Mouse (Mus musculus): ENCODE data around the gene Gm45194.

Gm45194 gene

DNA sequence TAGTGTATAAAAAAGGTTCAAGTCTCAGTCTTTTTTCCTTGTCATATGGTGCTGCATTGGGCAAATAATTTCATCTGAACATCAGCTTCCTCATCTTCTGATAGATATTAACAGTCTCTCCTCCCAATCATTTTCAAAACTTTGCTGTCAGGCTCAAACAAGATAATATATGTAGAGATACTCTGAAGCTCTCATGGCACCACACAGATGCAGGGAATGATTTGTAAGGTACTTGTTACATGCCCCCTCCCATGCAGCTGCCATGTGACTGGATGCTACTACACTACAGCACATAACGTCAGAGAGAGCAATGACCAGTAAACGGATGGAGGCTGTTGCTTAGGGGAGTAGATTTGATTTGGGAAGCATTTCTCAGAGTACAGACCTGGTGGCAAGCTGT lies at the start of gene Gm45194:
Gene Gm45194, plus strand, starts transcription at position 301 of the 400 bp plus-strand sequence.
- no peak for DNase-seq (ENCODE audit: low spot score)

DNA sequence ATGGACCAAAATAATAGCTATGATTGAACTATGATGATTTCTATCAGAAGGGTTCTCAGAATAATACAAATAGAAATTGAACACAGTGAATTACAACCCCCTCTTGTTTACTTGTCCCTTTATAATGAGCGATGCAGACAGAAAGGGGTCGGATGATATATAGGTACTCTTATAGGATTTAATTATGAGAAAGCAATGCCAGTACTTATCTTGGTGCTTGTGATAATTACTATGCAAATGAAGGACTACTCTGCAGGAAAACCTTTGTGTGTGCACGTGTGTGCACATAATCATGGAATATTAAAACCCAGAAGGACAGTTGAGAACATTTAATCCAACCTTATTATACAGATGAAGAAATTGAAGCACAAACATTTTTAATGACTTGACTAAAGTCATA lies 35.3 kb upstream of the Gm45194 start:
- DNase-seq (ENCODE audit: low spot score): no peak

DNA sequence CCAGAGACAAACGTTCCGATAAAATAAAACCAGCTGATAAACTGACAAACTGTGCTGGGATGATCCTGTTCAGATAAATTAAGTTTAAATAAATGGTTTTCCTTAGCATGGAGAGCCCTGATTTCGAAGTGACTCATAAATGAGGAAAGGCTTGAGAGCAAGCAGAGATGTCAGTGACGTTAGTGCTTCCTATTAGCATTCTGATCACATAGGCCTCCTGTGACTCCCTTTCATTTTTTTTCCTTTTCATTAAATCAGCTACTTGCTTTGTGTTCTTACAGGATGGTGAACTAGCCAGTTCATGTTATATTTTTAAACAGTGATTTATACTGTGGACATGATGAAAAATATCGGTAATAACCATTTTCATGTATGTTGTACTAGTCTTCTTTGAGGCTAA lies 9.9 kb upstream of the Gm45194 start:
- DNase-seq (ENCODE audit: low spot score): no peak

DNA sequence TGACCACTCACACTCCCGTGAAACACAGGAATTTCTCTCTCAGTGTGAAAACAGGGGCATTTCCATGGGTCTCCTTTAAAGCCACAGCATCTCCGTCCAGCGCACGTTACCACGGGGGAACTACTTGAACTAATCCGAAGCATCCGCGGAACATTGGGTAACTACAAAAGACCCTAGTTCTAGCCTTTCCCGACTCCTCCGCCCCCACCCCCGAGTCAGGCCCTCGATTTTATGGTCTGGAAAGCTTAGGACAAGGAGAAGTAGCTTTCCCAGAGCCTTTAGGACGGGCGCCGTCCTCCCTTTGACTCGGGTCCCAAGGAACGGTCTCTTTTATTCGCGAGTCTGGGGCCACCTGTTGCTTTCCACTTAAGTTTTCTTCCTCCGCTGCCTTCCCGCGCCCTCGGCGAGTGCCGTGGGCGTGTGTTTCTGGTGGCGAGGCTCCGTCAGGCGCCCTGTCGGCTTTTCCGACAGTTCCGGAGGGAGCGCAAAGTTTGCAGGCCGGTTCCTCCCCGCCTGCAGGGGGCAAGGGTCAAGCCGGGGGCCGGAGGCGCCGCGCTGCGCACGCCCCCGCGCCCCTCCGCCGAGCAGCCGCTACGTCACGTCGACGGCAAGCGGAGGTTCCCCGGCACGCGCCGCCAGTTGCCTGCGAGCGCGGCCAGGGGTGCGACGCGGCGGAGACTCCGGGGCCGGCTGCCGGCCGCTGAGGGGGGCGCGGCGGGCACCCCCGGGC lies 3.3 kb downstream of the Gm45194 start:
- no peak for DNase-seq (ENCODE audit: low spot score)

DNA sequence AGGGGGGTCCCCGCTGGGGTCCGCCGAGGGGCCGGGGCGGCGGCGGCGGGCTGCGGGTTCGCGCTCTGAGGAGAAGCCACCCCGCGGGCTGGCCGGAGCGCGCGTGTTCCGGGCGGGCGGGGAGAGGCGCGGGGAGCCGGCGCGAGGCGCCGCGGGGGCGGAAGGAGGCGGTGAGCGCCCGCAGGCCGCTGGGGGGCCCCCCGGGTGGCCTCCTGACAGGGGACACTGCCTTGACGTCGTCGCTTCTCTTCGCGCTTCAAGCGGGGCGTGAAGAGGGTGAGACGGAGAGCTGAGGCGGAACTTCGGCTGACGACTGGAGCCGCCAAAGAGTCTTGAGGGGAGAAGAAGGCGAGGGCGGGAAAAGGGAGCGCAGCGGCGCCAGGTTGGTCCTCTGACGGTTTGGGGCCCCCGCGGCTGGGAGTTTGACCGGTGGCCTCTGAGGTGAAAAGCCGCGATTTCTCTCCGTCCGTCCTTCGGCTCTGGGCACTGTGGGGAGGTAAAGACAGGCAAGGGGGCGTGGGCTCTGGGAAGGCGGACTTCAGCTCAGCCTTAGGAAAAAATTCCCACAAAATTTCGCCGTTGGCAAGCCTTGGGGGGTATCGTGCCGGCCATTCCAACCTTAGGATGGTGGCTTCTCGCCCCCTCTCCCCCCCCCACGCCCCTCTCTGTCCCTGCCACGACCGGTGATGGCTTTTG lies 4.0 kb downstream of the Gm45194 start:
- no peak for DNase-seq (ENCODE audit: low spot score)

DNA sequence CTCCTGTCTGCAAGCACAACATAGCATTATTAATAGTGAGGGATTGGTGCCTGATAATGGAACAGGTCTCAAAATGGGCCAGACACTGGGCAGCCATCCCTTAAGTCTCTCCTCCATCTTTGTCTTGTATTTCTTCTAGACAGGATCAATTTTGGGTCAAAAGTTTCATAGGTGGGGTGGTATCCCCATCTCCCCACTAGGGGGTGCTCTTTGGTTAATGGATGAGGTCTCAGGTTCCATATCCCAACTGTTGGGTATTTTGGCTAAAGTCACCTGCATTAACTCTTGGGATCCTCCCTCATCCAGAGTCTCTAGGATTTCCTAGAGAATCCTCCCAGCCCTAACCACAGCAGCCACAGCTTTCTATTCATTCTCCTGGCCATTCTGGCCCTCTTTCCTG lies 26.2 kb downstream of the Gm45194 start:
- no peak for DNase-seq (ENCODE audit: low spot score)

DNA sequence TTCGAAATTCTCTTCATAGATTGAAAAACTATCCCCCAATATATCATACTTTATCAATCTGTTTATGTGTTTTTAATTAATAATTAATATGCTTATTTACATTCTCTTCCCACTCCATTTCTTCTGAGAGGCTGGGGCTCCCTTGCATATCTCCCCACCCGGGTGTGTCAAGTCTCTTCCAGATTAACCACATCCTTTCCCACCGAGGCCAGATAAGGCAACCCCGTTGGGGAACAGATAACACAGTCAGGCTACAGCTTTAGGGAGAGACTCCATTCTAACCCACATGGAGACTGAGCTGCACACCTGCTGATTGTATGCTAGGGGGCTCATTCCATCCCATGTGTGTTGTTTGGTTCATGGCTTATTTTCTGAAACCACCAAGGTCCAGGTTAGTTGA lies 69.7 kb downstream of the Gm45194 start:
- no peak for DNase-seq (ENCODE audit: low spot score)

DNA sequence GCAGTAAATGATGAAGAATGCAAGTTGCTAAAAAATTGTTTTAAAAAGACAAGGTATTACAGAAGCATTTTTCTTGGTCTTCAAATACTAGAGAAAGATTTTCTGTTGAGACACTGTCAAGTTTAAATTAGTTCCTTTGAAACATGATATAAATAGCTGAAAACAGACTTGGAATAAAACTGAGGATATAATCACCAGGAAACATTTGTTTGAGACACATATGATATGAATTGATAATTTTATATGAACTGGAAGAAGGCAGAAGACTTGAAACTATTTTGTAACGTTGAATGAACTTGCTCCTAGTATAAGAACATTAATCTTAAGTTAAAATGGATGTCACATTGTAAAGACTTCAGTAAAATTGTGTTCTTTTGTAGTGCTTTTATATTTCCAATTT lies 108.5 kb downstream of the Gm45194 start:
- DNase-seq (ENCODE audit: low spot score): no peak

DNA sequence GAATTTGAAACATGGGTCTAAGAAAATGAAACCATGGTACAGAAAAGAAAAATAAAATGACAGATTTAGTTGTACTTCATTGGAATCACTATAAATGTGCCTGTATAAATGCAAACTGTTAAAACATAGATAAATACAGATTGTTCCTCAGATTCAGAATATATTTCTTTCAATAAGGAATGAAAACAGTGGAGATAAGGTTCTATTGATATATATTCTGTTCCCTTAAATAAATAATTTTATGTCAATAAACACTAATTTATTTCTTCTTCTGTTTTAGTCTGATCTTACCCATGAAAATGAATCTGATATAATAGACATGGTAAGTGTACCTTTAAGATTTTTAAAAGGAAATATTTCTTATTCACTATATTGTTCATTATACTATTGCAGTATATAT lies 119.5 kb downstream of the Gm45194 start, which contains the start of gene Tex16:
Gene Tex16, plus strand, starts transcription at position 301 of the 400 bp plus-strand sequence.
- DNase-seq (ENCODE audit: low spot score): no peak

DNA sequence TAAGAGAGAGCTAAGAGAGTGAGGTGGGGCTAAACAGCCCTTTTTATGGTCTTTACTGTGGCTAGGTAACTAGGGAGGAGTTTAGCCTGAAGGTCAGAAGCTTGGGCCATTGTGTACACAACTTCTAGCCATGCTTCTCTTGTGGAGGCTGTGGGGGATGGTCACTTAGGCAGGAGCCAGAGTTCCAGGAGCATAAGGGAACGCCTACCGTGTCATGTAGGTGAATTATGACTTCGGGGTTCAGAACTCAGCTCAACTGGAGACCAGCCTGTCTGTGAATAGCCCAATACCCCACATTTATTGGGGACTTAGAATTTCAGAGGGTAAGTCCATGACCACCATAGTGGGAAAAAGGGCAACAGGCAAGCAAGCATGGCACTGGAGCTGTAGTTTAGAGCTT lies 347.6 kb downstream of the Gm45194 start, which contains the start of gene 4933403O08Rik:
Gene 4933403O08Rik, plus strand, starts transcription at position 301 of the 400 bp plus-strand sequence.
- no peak for DNase-seq (ENCODE audit: low spot score)

DNA sequence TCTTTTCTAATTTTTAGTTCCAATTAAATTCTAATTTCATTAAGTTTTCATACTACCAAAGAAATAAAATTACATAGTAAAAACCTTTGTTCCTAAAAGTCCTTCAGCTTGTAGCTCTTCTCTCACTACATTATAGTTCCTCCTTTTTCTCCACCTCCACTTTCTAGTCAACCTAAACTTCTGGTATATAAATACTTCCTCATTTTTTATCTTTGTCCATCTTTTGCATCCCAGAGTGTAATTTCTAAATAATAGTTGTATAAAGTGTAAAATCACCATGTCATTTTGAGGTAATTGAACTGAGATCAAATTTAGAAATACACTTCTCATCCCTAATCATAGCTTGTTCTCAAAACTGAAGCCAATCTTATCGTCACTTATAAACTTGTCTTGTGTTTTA lies 351.7 kb downstream of the Gm45194 start:
- DNase-seq (ENCODE audit: low spot score): no peak

DNA sequence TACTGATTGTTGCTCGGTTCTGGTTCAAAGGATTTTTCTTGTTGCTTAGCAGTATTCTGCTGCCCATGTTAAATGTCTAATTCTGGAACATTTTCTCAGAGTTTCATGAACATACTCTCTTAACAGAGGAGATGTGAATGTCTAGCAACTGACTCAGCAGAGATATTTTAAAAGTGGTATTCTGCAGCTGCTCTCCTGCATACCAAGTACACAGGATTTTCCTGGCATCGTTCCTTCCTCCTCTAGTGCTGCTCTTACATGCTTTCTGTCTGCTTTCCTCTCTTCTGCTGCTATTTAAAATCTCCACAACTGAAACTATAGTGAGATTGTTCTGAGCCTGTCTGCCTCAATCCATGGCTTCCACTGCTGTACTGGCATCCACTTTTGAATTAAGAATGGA lies 364.3 kb downstream of the Gm45194 start:
- no peak for DNase-seq (ENCODE audit: low spot score)

DNA sequence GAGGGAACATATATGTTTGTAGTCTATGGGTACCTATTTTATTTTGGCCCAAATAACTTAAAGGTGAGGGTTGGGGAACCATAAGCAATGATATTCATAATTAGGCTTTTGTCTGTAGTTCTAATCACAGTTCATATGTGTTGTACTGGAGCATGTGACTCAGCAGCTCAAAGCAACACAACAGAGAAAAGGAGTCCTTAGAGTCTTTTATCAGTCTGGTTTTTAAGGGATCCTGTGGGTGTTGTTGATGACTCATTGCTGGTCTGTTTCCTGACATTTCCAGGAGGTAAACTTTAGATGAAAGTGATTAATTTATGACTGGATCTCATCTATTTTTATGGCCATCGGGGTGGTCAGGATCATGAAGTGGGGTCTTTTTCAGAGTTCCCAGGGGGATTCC lies 382.4 kb downstream of the Gm45194 start:
- no peak for DNase-seq (ENCODE audit: low spot score)
